Comparison of ENCODE assay signal across 8 mouse cellular contexts in genomic region chr4:130913077-130913476, GRCm38 (mm10). TPM values are rescaled to one million over a fixed set of nuclear protein-coding genes. Genes with fewer than 3 reads are reported as not detected.
A peak's percentile ranks its signal among the peaks of the same experiment; 100 is the strongest.
DNase-seq lines count a peak whose midpoint lies in the region; ATAC-seq lines count a peak whose summit lies in the region.

TSS of gene Laptm5 (plus strand) at chr4:130913125.

- no peak for ATAC-seq in kidney, embryonic 14.5 days (ENCODE audit: low FRiP score, low TSS enrichment)
- ATAC-seq in embryonic facial prominence, embryonic 12.5 days (ENCODE audit: insufficient number of reproducible peaks, insufficient read depth, low FRiP score, low TSS enrichment) = no peak
- ATAC-seq in megakaryocyte, adult 5-6 weeks (ENCODE audit: poor library complexity, severe bottlenecking) = peak; percentile 71
- no peak for ATAC-seq in stomach, embryonic 14.5 days (ENCODE audit: insufficient number of reproducible peaks, insufficient read depth, low FRiP score, low read depth)

- H3K4me3 ChIP-seq in kidney, embryonic 14.5 days (ENCODE audit: low read length) = no peak within 1 kb of the TSS
- H3K4me3 ChIP-seq in embryonic facial prominence, embryonic 12.5 days = no peak within 1 kb of the TSS
- H3K4me3 ChIP-seq in stomach, embryonic 14.5 days (ENCODE audit: low read depth, low read length) = no peak within 1 kb of the TSS

- H3K4me1 ChIP-seq in kidney, embryonic 14.5 days (ENCODE audit: control insufficient read depth, insufficient read depth, low read length) = peaks cover 12% of the 10 kb centered on the region; the same call in 1 of the 2 replicates
- peaks cover 7% of the 10 kb centered on the region; the same call in 1 of the 2 replicates for H3K4me1 ChIP-seq in embryonic facial prominence, embryonic 12.5 days
- H3K4me1 ChIP-seq in stomach, embryonic 14.5 days (ENCODE audit: control insufficient read depth, insufficient read depth, low read length) = no peaks in the 10 kb centered on the region

- H3K36me3 ChIP-seq in kidney, embryonic 14.5 days (ENCODE audit: control insufficient read depth, insufficient read depth, low read length) = no peaks in the 10 kb centered on the region
- H3K36me3 ChIP-seq in embryonic facial prominence, embryonic 12.5 days = no peaks in the 10 kb centered on the region
- H3K36me3 ChIP-seq in stomach, embryonic 14.5 days (ENCODE audit: control insufficient read depth, insufficient read depth, low read length) = no peaks in the 10 kb centered on the region

- no peak for DNase-seq in kidney, postnatal 4 days
- no peak for DNase-seq in heart, postnatal 25 days (ENCODE audit: low spot score)
- DNase-seq in left cerebral cortex, postnatal 10 days (ENCODE audit: extremely low spot score in 1 of 2, low spot score in 2 of 2) = no peak
- DNase-seq in embryo, embryonic 9.5 days (ENCODE audit: extremely low spot score) = no peak

- 69% methylated on average over 10 of the region's 11 CpGs for WGBS in kidney, embryonic 14.5 days
- 61% methylated on average over 11 of the region's 11 CpGs for WGBS in embryonic facial prominence, embryonic 12.5 days
- WGBS in stomach, embryonic 14.5 days = 53% methylated on average over 11 of the region's 11 CpGs

- no peak within 1 kb of the TSS for H3K27ac ChIP-seq in kidney, embryonic 14.5 days (ENCODE audit: low read depth, low read length)
- H3K27ac ChIP-seq in embryonic facial prominence, embryonic 12.5 days = no peak within 1 kb of the TSS
- peak within 1 kb of the TSS; percentile 28; the same call in 1 of the 2 replicates for H3K27ac ChIP-seq in stomach, embryonic 14.5 days (ENCODE audit: low read length)

- H3K4me2 ChIP-seq in kidney, embryonic 14.5 days (replicated peaks; ENCODE audit: low read depth, low read length) = no peak within 1 kb of the TSS
- no peak within 1 kb of the TSS for H3K4me2 ChIP-seq in embryonic facial prominence, embryonic 12.5 days (replicated peaks)
- H3K4me2 ChIP-seq in stomach, embryonic 14.5 days (replicated peaks; ENCODE audit: low read depth, low read length) = no peak within 1 kb of the TSS

- no peaks in the 10 kb centered on the region for H3K27me3 ChIP-seq in kidney, embryonic 14.5 days (ENCODE audit: control insufficient read depth, insufficient read depth, low read length)
- no peaks in the 10 kb centered on the region for H3K27me3 ChIP-seq in embryonic facial prominence, embryonic 12.5 days
- H3K27me3 ChIP-seq in stomach, embryonic 14.5 days (ENCODE audit: control insufficient read depth, insufficient read depth, low read length) = no peaks in the 10 kb centered on the region

- intact Hi-C loops in heart, postnatal 25 days (cut with DNase I) = no loop called here
- intact Hi-C loops in left cerebral cortex, postnatal 10 days (cut with DNase I) = no loop called here

- no peaks in the 10 kb centered on the region for H3K9me3 ChIP-seq in kidney, embryonic 14.5 days (ENCODE audit: control insufficient read depth, low read length)
- no peaks in the 10 kb centered on the region for H3K9me3 ChIP-seq in embryonic facial prominence, embryonic 12.5 days
- H3K9me3 ChIP-seq in stomach, embryonic 14.5 days (ENCODE audit: control insufficient read depth, low read depth, low read length) = no peaks in the 10 kb centered on the region

- no peak within 1 kb of the TSS for H3K9ac ChIP-seq in kidney, embryonic 14.5 days (ENCODE audit: low read depth, low read length)
- no peak within 1 kb of the TSS for H3K9ac ChIP-seq in embryonic facial prominence, embryonic 12.5 days
- H3K9ac ChIP-seq in stomach, embryonic 14.5 days (replicated peaks; ENCODE audit: low read depth, low read length) = no peak within 1 kb of the TSS

RNA-seq across cellular contexts. Expression of gene Laptm5, which starts in this region (rescaled TPM):
- 19.7 and 29.5 TPM in 2 replicates for polyA plus RNA-seq in kidney, embryonic 14.5 days (2014; fragmentation: Nextera tagmentation; extraction: Ambion mirVana)
- 19.5 and 21.7 TPM in 2 replicates for polyA plus RNA-seq in embryonic facial prominence, embryonic 12.5 days (2016; fragmentation: Nextera tagmentation; extraction: Ambion mirVana)
- total RNA-seq in heart, postnatal 25 days (2021) = 10 to 100 TPM; 17.8 to 18.4 TPM
- total RNA-seq in left cerebral cortex, postnatal 10 days (2021) = 10 to 100 TPM; 30.9 to 31.2 TPM
- 1,039 and 1,095 TPM in 2 replicates for total RNA-seq in megakaryocyte, adult 5-6 weeks (2015)
- 312 and 362 TPM in 2 replicates for total RNA-seq in megakaryocyte, adult 5-6 weeks (2017)
- polyA plus RNA-seq in stomach, embryonic 14.5 days (2014; fragmentation: Nextera tagmentation; extraction: Ambion mirVana) = 49.4 and 50.9 TPM in 2 replicates

Comparison
In these comparisons a context has a peak if more than half of its experiments do, and no peak if none do; other contexts are left out.
1. RNA of gene Laptm5 (total RNA-seq): 312 to 1,095 TPM in megakaryocyte, adult 5-6 weeks; 30.9 to 31.2 TPM in left cerebral cortex, postnatal 10 days and 17.8 to 18.4 TPM in heart, postnatal 25 days; every median in the first group is over 4 times any median in the second.